Mouse (Mus musculus): ENCODE measurements at regions not wholly inside any gene's neighbourhood (a gene's known extent, or its start where the extent isn't known, plus 50 kb on each side); places are given as distances from the start of the nearest gene placed in this dataset.

- H3K4me2 ChIP-seq (ENCODE audit: low read length): no peak overlapping the region
- no peaks in the 10 kb centered on the region for H3K4me1 ChIP-seq (ENCODE audit: control insufficient read depth, insufficient read depth, low read length)
- no peak overlapping the region for H3K9ac ChIP-seq (ENCODE audit: low read depth, low read length)
- H3K4me3 ChIP-seq (ENCODE audit: low read depth, low read length): no peak overlapping the region
- H3K9me3 ChIP-seq (replicated peaks; ENCODE audit: control insufficient read depth, low read length, poor library complexity, severe bottlenecking): no peaks in the 10 kb centered on the region
- H3K27ac ChIP-seq (ENCODE audit: low read length): no peak overlapping the region
- no peaks in the 10 kb centered on the region for H3K27me3 ChIP-seq (ENCODE audit: control insufficient read depth, insufficient read depth, low read depth, low read length)
- no peak for ATAC-seq
- no peaks in the 10 kb centered on the region for H3K36me3 ChIP-seq (ENCODE audit: control insufficient read depth, insufficient read depth, low read length)
Measured at GRCm38 (mm10) chr2:148493281-148493680, 49.9 kb upstream of the Cd93 start.
